Mouse (Mus musculus): ENCODE data around the gene Rexo2.

DNA sequence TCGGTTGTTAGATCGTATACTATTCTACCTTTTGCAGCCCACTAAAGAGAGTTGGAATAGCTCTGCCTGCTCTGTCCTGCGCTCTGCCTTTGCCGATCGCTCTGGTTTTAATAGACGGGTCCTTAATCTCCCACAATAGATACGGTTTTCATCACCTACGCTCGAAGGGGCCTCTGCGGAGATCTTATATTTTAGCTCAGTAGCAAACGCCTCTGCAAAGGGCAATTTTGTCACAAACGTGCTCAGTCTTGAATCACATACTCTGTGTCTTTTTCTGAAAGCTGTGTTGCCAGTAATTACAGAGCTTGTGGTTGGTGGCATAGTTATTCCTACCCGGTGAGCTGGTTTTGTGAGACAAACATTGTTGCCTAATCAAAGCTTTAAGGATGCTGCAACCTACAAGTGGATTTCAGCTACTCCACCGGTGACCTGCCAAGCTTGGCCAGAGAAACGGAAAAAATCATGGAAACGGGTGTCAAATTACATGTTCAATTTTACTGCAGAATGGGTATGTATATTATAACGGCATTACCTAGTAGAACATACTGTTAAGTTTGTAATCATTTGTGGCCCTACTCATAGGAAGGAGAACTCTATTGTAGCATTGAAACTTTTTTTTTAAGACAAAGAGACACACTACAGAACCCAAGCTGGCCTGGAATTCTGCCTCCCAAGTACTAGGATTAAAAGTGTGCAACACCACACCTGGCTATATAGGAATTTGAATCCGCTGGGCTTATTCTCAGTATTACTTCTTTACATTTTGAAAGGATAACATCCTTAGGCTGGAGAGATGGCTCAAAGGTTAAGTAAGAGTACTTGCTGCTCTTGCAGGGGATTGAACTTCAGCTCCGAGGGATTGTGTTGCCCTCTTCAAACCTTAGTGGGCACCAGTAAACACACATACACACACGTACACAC is 1.1 kb upstream of the Rexo2 start:
- TF ChIP-seq ZMIZ1 (IDR thresholded peaks at IDR 0.05; ENCODE audit: low read depth, low read length), result peak; percentile 3; the same call in 1 of the 2 replicates
- no peak for TF ChIP-seq CTCF (IDR thresholded peaks at IDR 0.05 in 2 of 3, conservative IDR thresholded peaks at IDR 0.05 in 1 of 3; ENCODE audit: control insufficient read depth in 1 of 3, insufficient read depth in 1 of 3, low read depth in 2 of 3, low read length in 3 of 3, poor library complexity in 1 of 3, severe bottlenecking in 1 of 3)
- TF ChIP-seq RAD21 (IDR thresholded peaks at IDR 0.05; ENCODE audit: low read depth, low read length), result no peak
- TF ChIP-seq EP300 (IDR thresholded peaks at IDR 0.05; ENCODE audit: low read depth in 1 of 2, low read length in 2 of 2), result no peak
- TF ChIP-seq JUND (IDR thresholded peaks at IDR 0.05; ENCODE audit: low read depth, low read length), result no peak
- TF ChIP-seq ETS1 (IDR thresholded peaks at IDR 0.05; ENCODE audit: low read depth, low read length), result no peak
- TF ChIP-seq ZNF384 (IDR thresholded peaks at IDR 0.05; ENCODE audit: low read depth, low read length), result no peak
- TF ChIP-seq ZKSCAN1 (IDR thresholded peaks at IDR 0.05; ENCODE audit: low read depth, low read length), result no peak
- TF ChIP-seq E2F4 (IDR thresholded peaks at IDR 0.05; ENCODE audit: borderline replicate concordance, low read depth, low read length), result no peak
- TF ChIP-seq POLR2A (IDR thresholded peaks at IDR 0.05; ENCODE audit: control insufficient read depth in 1 of 2, insufficient read depth in 1 of 2, low read depth in 1 of 2, low read length in 2 of 2, poor library complexity in 1 of 2), result no peak

Measured in MEL (cell line).